Mouse (Mus musculus): ENCODE results near the gene Dpp10. TPM values are rescaled to one million over a fixed set of nuclear protein-coding genes. Genes with fewer than 3 reads are reported as not detected.

Gene Dpp10
- polyA plus RNA-seq, 1 experiment from 2014 or later = 0.04 TPM

DNA sequence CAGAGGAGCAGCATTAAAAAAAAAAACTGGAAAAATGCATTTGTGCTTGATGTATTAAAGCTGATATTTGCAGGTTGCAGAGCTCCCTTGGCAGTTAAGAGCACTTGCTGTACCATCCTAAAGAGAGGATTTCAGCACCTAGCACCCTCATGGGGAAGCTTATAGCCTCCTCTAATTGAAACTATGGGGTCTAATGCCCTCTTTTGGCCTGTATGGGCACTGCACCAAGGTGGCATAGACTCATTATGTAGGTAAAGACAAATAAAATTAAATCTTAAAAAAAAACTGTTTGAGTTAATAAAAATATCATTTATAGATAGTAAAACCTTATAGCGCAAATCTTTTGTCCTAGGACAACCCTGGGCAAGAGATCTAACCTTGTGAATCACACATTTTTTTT lies 631.2 kb downstream of the Dpp10 start:
- H3K27ac ChIP-seq = no peak overlapping the region
- no peaks in the 10 kb centered on the region for H3K27me3 ChIP-seq (ENCODE audit: poor library complexity, severe bottlenecking)
- no peak for DNase-seq (ENCODE audit: extremely low spot score, low spot score)
- H3K4me1 ChIP-seq = no peaks in the 10 kb centered on the region
- H3K4me3 ChIP-seq = no peak overlapping the region
- H3K36me3 ChIP-seq (replicated peaks) = no peaks in the 10 kb centered on the region
- no peaks in the 10 kb centered on the region for H3K9me3 ChIP-seq
- WGBS = 43% methylated on average over 1 of the region's 1 CpGs

DNA sequence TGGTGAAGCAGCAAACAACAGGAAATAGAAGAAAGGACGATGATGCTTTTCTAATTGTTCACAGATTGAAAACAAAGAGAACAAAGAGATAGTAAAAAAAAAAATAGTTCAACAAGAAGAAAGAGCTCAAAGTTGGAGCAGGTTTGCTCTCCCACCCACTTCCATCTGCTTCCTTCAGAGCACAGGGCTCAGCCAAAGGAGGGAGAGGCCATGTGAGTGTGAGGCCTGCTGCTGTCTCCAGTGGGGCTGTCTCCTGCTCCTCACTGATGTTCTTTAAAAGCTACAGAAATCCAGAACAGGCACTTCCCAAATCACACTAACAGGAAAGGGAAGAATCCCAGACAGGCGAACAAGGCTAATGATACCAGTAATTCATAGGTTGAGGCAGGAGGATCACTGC lies 694.1 kb downstream of the Dpp10 start:
- no peaks in the 10 kb centered on the region for H3K4me1 ChIP-seq
- no peaks in the 10 kb centered on the region for H3K9me3 ChIP-seq
- H3K36me3 ChIP-seq (replicated peaks) = no peaks in the 10 kb centered on the region
- H3K4me3 ChIP-seq = no peak overlapping the region
- no peaks in the 10 kb centered on the region for H3K27me3 ChIP-seq (ENCODE audit: poor library complexity, severe bottlenecking)
- WGBS = 78% methylated on average over 2 of the region's 2 CpGs
- H3K27ac ChIP-seq = no peak overlapping the region
- no peak for DNase-seq (ENCODE audit: extremely low spot score, low spot score)

DNA sequence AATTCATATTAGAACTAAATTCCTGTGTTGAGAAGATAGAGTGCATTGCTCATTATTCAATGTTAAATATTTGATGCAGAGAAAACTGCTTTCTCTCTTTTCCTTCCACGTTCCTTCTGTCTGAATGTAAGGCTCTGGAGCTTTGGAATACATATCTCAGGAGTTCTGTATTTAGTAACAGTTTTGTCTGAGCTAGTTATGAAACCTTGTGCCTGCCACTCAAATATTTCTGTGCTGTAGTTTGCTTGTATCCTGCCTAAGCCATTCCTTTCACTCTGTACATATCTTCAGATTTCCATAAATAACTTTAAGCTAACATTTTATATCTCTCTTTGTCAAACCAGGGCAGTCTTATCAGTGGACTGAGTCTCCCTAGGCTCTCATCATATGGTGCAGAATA lies 707.5 kb downstream of the Dpp10 start:
- no peak overlapping the region for H3K27ac ChIP-seq
- WGBS = 82% methylated on average over 1 of the region's 1 CpGs
- no peaks in the 10 kb centered on the region for H3K27me3 ChIP-seq (ENCODE audit: poor library complexity, severe bottlenecking)
- H3K4me1 ChIP-seq = no peaks in the 10 kb centered on the region
- H3K9me3 ChIP-seq = no peaks in the 10 kb centered on the region
- DNase-seq (ENCODE audit: extremely low spot score, low spot score) = no peak
- no peaks in the 10 kb centered on the region for H3K36me3 ChIP-seq (replicated peaks)
- no peak overlapping the region for H3K4me3 ChIP-seq

DNA sequence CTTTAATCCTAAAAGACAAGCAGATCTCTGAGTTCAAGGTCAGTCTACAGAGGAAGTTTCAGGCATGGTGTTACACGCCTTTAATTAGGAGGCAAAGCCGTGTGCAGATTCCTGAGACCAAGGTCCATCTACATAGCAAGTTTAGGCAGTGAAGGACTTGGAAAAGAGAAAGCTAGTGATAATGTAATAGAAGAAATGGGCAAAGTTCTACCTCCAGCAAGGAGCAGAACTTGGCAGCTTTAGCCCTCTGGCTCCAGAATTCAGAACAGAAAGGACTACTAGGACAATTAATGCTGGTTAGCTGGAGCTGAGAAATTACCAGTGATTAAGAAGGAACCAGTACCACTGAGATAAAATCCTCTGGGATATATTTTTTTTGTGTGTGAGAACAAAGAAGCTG lies 728.5 kb downstream of the Dpp10 start:
- Histone ChIP-seq H3K27me3 (ENCODE audit: poor library complexity, severe bottlenecking) (no peaks in the 10 kb centered on the region), H3K27ac (no peak overlapping the region), H3K4me1 (no peaks in the 10 kb centered on the region), H3K4me3 (no peak overlapping the region), H3K9me3 (no peaks in the 10 kb centered on the region), H3K36me3 (replicated peaks) (no peaks in the 10 kb centered on the region)
- no peak for DNase-seq (ENCODE audit: extremely low spot score, low spot score)
- 91% methylated on average over 2 of the region's 2 CpGs for WGBS

Data from forebrain, embryonic 10.5 days (tissue).